Mouse (Mus musculus) liver, postnatal 0 days (tissue): ENCODE data around the gene Vsig10. TPM values are rescaled to one million over a fixed set of nuclear protein-coding genes. Genes with fewer than 3 reads are reported as not detected.

Source experiments
- ATAC-seq: fragments of 200-750 bp; cut with Nextera tagmentation; 2 replicates; pipeline ENCODE4 v1.8.0; 2017; ENCODE audit warnings: mild to moderate bottlenecking, moderate library complexity
- DNase-seq: peaks from one replicate; pipeline ENCODE4 v3.0.0-alpha.2; 2016
- H3K27ac ChIP-seq: fragments of 300-500 bp; sonication (generic); 2 replicates; pipeline ENCODE4 v1.5.1; 2014; ENCODE audit warnings: antibody characterized with exemption, moderate library complexity, mild to moderate bottlenecking, low read depth
- H3K27me3 ChIP-seq: fragments of 300-500 bp; sonication (generic); 2 replicates; pipeline ENCODE4 v1.6.1; 2014; ENCODE audit warnings: low read length, control low read depth, mixed read lengths; ENCODE audit not compliant: insufficient read depth
- H3K36me3 ChIP-seq: fragments of 300-500 bp; sonication (generic); replicated peaks from 2 replicates; pipeline ENCODE4 v1.6.1; 2014; ENCODE audit warnings: mild to moderate bottlenecking, control low read depth, low read length, moderate library complexity, mixed read lengths; ENCODE audit not compliant: insufficient read depth
- H3K4me1 ChIP-seq: fragments of 300-500 bp; sonication (generic); 2 replicates; pipeline ENCODE4 v1.6.1; 2014; ENCODE audit warnings: antibody characterized with exemption, mild to moderate bottlenecking, control low read depth; ENCODE audit not compliant: insufficient read depth
- H3K4me2 ChIP-seq: fragments of 300-500 bp; sonication (generic); 2 replicates; pipeline ENCODE4 v1.6.1; 2014; ENCODE audit warnings: low read depth, mild to moderate bottlenecking, low read length, moderate library complexity, mixed read lengths
- H3K4me3 ChIP-seq: fragments of 300-500 bp; sonication (generic); 2 replicates; pipeline ENCODE4 v1.5.1; 2014; ENCODE audit warnings: low read depth, low read length
- H3K9ac ChIP-seq: fragments of 300-500 bp; sonication (generic); replicated peaks from 2 replicates; pipeline ENCODE4 v1.6.1; 2014; ENCODE audit warnings: mild to moderate bottlenecking, moderate library complexity
- H3K9me3 ChIP-seq: fragments of 300-500 bp; sonication (generic); 2 replicates; pipeline ENCODE4 v1.6.1; 2016; ENCODE audit warnings: mild to moderate bottlenecking, control low read depth, low read length, mixed read lengths
- CTCF ChIP-seq: sonication (generic); IDR thresholded peaks from 2 replicates; pipeline ENCODE4 v1.5.1; 2016; ENCODE audit warnings: antibody characterized with exemption, low read depth
- EP300 ChIP-seq: IDR thresholded peaks from 2 replicates; pipeline ENCODE4 v1.6.1; 2016; ENCODE audit warnings: antibody characterized with exemption, low read depth, mild to moderate bottlenecking
- WGBS: fragments of 180-500 bp; shearing (Covaris S2); extraction: QIAGEN DNeasy Blood & Tissue Kit; methylation state at CpG from one replicate; pipeline ENCODE4 v1.1.7; 2014; ENCODE audit not compliant: insufficient replicate concordance; 5-methylcytosine and 5-hydroxymethylcytosine counted together
- polyA plus RNA-seq: library from polyadenylated mRNA; unstranded; fragments of >200 nt; fragmentation: Nextera tagmentation; extraction: Ambion mirVana; gene quantifications from 2 replicates; pipeline ENCODE4 v1.2.1, GENCODE M21; 2015

The Vsig10 gene
- polyA plus RNA-seq, 1 experiment from 2014 or later: 2.9 TPM

GRCm38 (mm10) chr5:117307699-117308098 lies 11.2 kb upstream of the Vsig10 start:
- DNase-seq (peak; percentile 83), ATAC-seq (peak; percentile 70)
- H3K4me2 ChIP-seq: no peak overlapping the region
- H3K4me1 ChIP-seq: no peaks in the 10 kb centered on the region
- H3K9me3 ChIP-seq: 0 out of 2 replicates have a peak, but pooled peaks cover 3% of the 10 kb centered on the region
- WGBS: 28% methylated on average over 11 of the region's 11 CpGs
- H3K36me3 ChIP-seq: no peaks in the 10 kb centered on the region
- no peak overlapping the region for H3K9ac ChIP-seq
- H3K27me3 ChIP-seq: no peaks in the 10 kb centered on the region
- no peak overlapping the region for H3K4me3 ChIP-seq
- peak; percentile 88 for TF ChIP-seq CTCF
- no peak for TF ChIP-seq EP300
- H3K27ac ChIP-seq: no peak overlapping the region

GRCm38 (mm10) chr5:117313420-117313819 lies 5.5 kb upstream of the Vsig10 start:
- TF ChIP-seq EP300 (no peak), CTCF (no peak)
- no peaks in the 10 kb centered on the region for H3K9me3 ChIP-seq
- peak overlapping the region; percentile 59 for H3K4me2 ChIP-seq
- H3K27ac ChIP-seq: no peak overlapping the region
- H3K9ac ChIP-seq: no peak overlapping the region
- no peaks in the 10 kb centered on the region; the same call in 1 of the 2 replicates for H3K4me1 ChIP-seq
- no peak for ATAC-seq
- DNase-seq: peak; percentile 62
- peak overlapping the region; percentile 21; the same call in 1 of the 2 replicates for H3K4me3 ChIP-seq
- no peaks in the 10 kb centered on the region for H3K36me3 ChIP-seq
- peaks cover 5% of the 10 kb centered on the region; the same call in 1 of the 2 replicates for H3K27me3 ChIP-seq
- WGBS: 19% methylated on average over 13 of the region's 14 CpGs

GRCm38 (mm10) chr5:117313909-117314308 lies 5.0 kb upstream of the Vsig10 start:
- no peaks in the 10 kb centered on the region for H3K36me3 ChIP-seq
- no peak overlapping the region for H3K27ac ChIP-seq
- 39% methylated on average over 10 of the region's 10 CpGs for WGBS
- H3K9ac ChIP-seq: no peak overlapping the region
- ATAC-seq (no peak), DNase-seq (no peak)
- H3K4me2 ChIP-seq: peak overlapping the region; percentile 59
- H3K4me3 ChIP-seq: peak overlapping the region; percentile 21; the same call in 1 of the 2 replicates
- H3K9me3 ChIP-seq: no peaks in the 10 kb centered on the region
- peaks cover 3% of the 10 kb centered on the region for H3K4me1 ChIP-seq
- H3K27me3 ChIP-seq: peaks cover 9% of the 10 kb centered on the region; the same call in 1 of the 2 replicates
- TF ChIP-seq EP300 (no peak), CTCF (no peak)

- DNase-seq (no peak), ATAC-seq (no peak)
- Histone ChIP-seq H3K27ac (no peak overlapping the region), H3K4me1 (peaks cover 4% of the 10 kb centered on the region), H3K27me3 (peaks cover 14% of the 10 kb centered on the region; the same call in 1 of the 2 replicates), H3K4me3 (no peak overlapping the region), H3K36me3 (no peaks in the 10 kb centered on the region), H3K4me2 (no peak overlapping the region), H3K9me3 (no peaks in the 10 kb centered on the region), H3K9ac (no peak overlapping the region)
- WGBS: 45% methylated on average over 9 of the region's 9 CpGs
- no peak for TF ChIP-seq EP300
- no peak for TF ChIP-seq CTCF
Measured at GRCm38 (mm10) chr5:117314587-117315428, 4.1 kb upstream of the Vsig10 start.

- peaks cover 5% of the 10 kb centered on the region; the same call in 1 of the 2 replicates for H3K27me3 ChIP-seq
- WGBS: 79% methylated on average over 9 of the region's 9 CpGs
Measured at GRCm38 (mm10) chr5:117323751-117324150, 4.9 kb downstream of the Vsig10 start.

GRCm38 (mm10) chr5:117326408-117326807 lies 7.5 kb downstream of the Vsig10 start:
- H3K9ac ChIP-seq: no peak overlapping the region
- H3K9me3 ChIP-seq: no peaks in the 10 kb centered on the region
- no peaks in the 10 kb centered on the region for H3K4me1 ChIP-seq
- peak; percentile 33; the same call in 1 of the 2 replicates for ATAC-seq
- WGBS: 52% methylated on average over 6 of the region's 6 CpGs
- H3K36me3 ChIP-seq: no peaks in the 10 kb centered on the region
- no peak overlapping the region for H3K4me3 ChIP-seq
- no peak overlapping the region for H3K27ac ChIP-seq
- no peak for TF ChIP-seq EP300
- TF ChIP-seq CTCF: no peak
- DNase-seq: no peak
- H3K27me3 ChIP-seq: no peaks in the 10 kb centered on the region
- no peak overlapping the region for H3K4me2 ChIP-seq

More at GRCm38 (mm10) chr5:117323751-117324150, 4.9 kb downstream of the Vsig10 start:
- Histone ChIP-seq H3K4me1 (peaks cover 5% of the 10 kb centered on the region), H3K27ac (no peak overlapping the region), H3K9me3 (no peaks in the 10 kb centered on the region), H3K9ac (no peak overlapping the region), H3K4me2 (no peak overlapping the region), H3K4me3 (no peak overlapping the region), H3K36me3 (no peaks in the 10 kb centered on the region)
- ATAC-seq: no peak
- no peak for DNase-seq
- TF ChIP-seq CTCF (no peak), EP300 (no peak)
